In the genomic region with DNA sequence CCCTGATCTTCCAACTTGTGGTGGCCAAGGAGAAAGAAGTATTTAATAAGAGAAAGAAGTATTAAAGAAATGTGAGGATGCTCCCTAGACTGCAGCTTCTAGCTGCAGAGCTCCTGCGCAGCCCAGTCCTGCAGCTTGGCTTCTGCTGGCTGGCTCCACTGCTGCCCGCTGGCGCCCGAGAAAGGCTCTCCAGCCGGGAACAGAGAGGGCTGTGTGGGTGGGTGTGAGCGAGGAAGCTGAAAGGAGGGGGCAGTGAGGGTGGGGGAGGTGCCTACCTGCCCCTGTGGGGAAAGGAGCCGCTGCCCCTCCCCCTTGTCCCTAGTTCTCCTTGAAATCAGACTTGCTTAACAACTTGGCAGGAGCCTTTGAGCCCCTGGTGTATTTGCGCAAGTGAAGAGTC, we compare ENCODE assay signal across 12 mouse cellular contexts. TPM values are rescaled to one million over a fixed set of nuclear protein-coding genes. Genes with fewer than 3 reads are reported as not detected.
DNase-seq lines count a peak whose midpoint lies in the region; ATAC-seq and TF ChIP-seq lines count a peak whose summit lies in the region.
"Had no signal": no experiment of that assay in that cellular context is flagged by ENCODE, and none has a peak within 500 bp of the region (broad histone marks: within the 10 kb centered on the region; RNA-seq: fewer than 3 reads in every experiment).

A gene (minus strand): TSS at position 181 of the 400 bp plus-strand sequence.

- 0 out of 2 replicates have a peak, but pooled peaks have one; percentile 50 for ATAC-seq in neural tube, embryonic 11.5 days (ENCODE audit: insufficient read depth, low FRiP score, low TSS enrichment)
- peak; percentile 65; the same call in 1 of the 2 replicates for ATAC-seq in hindbrain, embryonic 14.5 days (ENCODE audit: low FRiP score)
- peak; percentile 75; the same call in 1 of the 2 replicates for ATAC-seq in midbrain, embryonic 13.5 days
- no peak for ATAC-seq in monocyte, adult 5-6 weeks (replicated peaks; ENCODE audit: insufficient number of reproducible peaks, low FRiP score, low TSS enrichment, poor library complexity, severe bottlenecking)

- TF ChIP-seq CTCF in kidney, adult 2 months (conservative IDR thresholded peaks at IDR 0.05; ENCODE audit: insufficient read depth, insufficient read length, low read depth, low read length) = no peak

- H3K4me1 ChIP-seq in neural tube, embryonic 11.5 days (ENCODE audit: control insufficient read depth, insufficient read depth, low read length) = no peaks in the 10 kb centered on the region
- peaks cover 7% of the 10 kb centered on the region; the same call in 1 of the 2 replicates for H3K4me1 ChIP-seq in hindbrain, embryonic 14.5 days (replicated peaks; ENCODE audit: control insufficient read depth, insufficient read depth, low read length)
- peaks cover 9% of the 10 kb centered on the region; the same call in 1 of the 2 replicates for H3K4me1 ChIP-seq in midbrain, embryonic 13.5 days (replicated peaks)
- H3K4me1 ChIP-seq in kidney, adult 2 months (ENCODE audit: control insufficient read depth, insufficient read depth, low read length) = no peaks in the 10 kb centered on the region
- H3K4me1 ChIP-seq: lung, embryonic 15.5 days had no signal

- no peaks in the 10 kb centered on the region for H3K9me3 ChIP-seq in neural tube, embryonic 11.5 days (ENCODE audit: control insufficient read depth, low read length)
- no peaks in the 10 kb centered on the region for H3K9me3 ChIP-seq in hindbrain, embryonic 14.5 days (ENCODE audit: control insufficient read depth, low read length)
- H3K9me3 ChIP-seq in midbrain, embryonic 13.5 days = no peaks in the 10 kb centered on the region
- H3K9me3 ChIP-seq: lung, embryonic 15.5 days had no signal

- no peak for DNase-seq in neural tube, embryonic 11.5 days (ENCODE audit: low spot score)
- DNase-seq in neural tube, embryonic 10.5 days (ENCODE audit: extremely low spot score, low spot score) = no peak
- DNase-seq in hindbrain, embryonic 14.5 days (ENCODE audit: low spot score) = no peak
- DNase-seq in ovary, postnatal 14 days (ENCODE audit: low spot score) = no peak
- DNase-seq in kidney, adult 2 months = no peak
- DNase-seq in spleen, adult 12 weeks (ENCODE audit: low spot score) = no peak
- DNase-seq: heart, postnatal 14 days; thymus, adult 2 months had no signal

- no peaks in the 10 kb centered on the region for H3K36me3 ChIP-seq in neural tube, embryonic 11.5 days (ENCODE audit: control insufficient read depth, insufficient read depth, low read length)
- no peaks in the 10 kb centered on the region for H3K36me3 ChIP-seq in hindbrain, embryonic 14.5 days (replicated peaks; ENCODE audit: control insufficient read depth, insufficient read depth)
- no peaks in the 10 kb centered on the region for H3K36me3 ChIP-seq in midbrain, embryonic 13.5 days
- no peaks in the 10 kb centered on the region for H3K36me3 ChIP-seq in kidney, adult 2 months (ENCODE audit: control insufficient read depth, insufficient read depth, low read length)
- H3K36me3 ChIP-seq: G1E; lung, embryonic 15.5 days had no signal

- H3K4me2 ChIP-seq in neural tube, embryonic 11.5 days (ENCODE audit: low read depth) = no peak within 1 kb of the TSS
- H3K4me2 ChIP-seq in hindbrain, embryonic 14.5 days (replicated peaks) = peak within 1 kb of the TSS; percentile 49
- H3K4me2 ChIP-seq in midbrain, embryonic 13.5 days (replicated peaks) = peak within 1 kb of the TSS; percentile 45
- H3K4me2 ChIP-seq: lung, embryonic 15.5 days had no signal

- no peak within 1 kb of the TSS for H3K4me3 ChIP-seq in neural tube, embryonic 11.5 days (ENCODE audit: low read depth, low read length)
- H3K4me3 ChIP-seq in hindbrain, embryonic 14.5 days (replicated peaks; ENCODE audit: low read length) = peak within 1 kb of the TSS; percentile 19
- peak within 1 kb of the TSS; percentile 23 for H3K4me3 ChIP-seq in midbrain, embryonic 13.5 days (replicated peaks)
- no peak within 1 kb of the TSS for H3K4me3 ChIP-seq in kidney, adult 2 months (ENCODE audit: insufficient read depth, low read depth, low read length)
- H3K4me3 ChIP-seq: lung, embryonic 15.5 days had no signal

- no peak within 1 kb of the TSS for H3K9ac ChIP-seq in neural tube, embryonic 11.5 days (ENCODE audit: low read length)
- H3K9ac ChIP-seq in hindbrain, embryonic 14.5 days = no peak within 1 kb of the TSS
- H3K9ac ChIP-seq in midbrain, embryonic 13.5 days (replicated peaks) = no peak within 1 kb of the TSS
- H3K9ac ChIP-seq: lung, embryonic 15.5 days had no signal

- H3K27me3 ChIP-seq in neural tube, embryonic 11.5 days (ENCODE audit: control insufficient read depth, insufficient read depth, low read length) = peaks cover 10% of the 10 kb centered on the region
- H3K27me3 ChIP-seq in hindbrain, embryonic 14.5 days (ENCODE audit: control insufficient read depth, insufficient read depth, low read length) = peaks cover 26% of the 10 kb centered on the region
- H3K27me3 ChIP-seq in midbrain, embryonic 13.5 days = peaks cover 31% of the 10 kb centered on the region
- no peaks in the 10 kb centered on the region; the same call in 1 of the 2 replicates for H3K27me3 ChIP-seq in kidney, adult 2 months (replicated peaks; ENCODE audit: control insufficient read depth, insufficient read depth, low read length)

- H3K27ac ChIP-seq in neural tube, embryonic 11.5 days (ENCODE audit: low read depth, low read length) = no peak within 1 kb of the TSS
- no peak within 1 kb of the TSS for H3K27ac ChIP-seq in hindbrain, embryonic 14.5 days
- no peak within 1 kb of the TSS for H3K27ac ChIP-seq in midbrain, embryonic 13.5 days
- H3K27ac ChIP-seq in kidney, adult 2 months (ENCODE audit: insufficient read depth, low read depth, low read length) = no peak within 1 kb of the TSS
- H3K27ac ChIP-seq: lung, embryonic 15.5 days had no signal

- WGBS in neural tube, embryonic 11.5 days = 2% methylated on average over 8 of the region's 8 CpGs
- WGBS in hindbrain, embryonic 14.5 days = 2% methylated on average over 8 of the region's 8 CpGs
- WGBS in midbrain, embryonic 13.5 days = 2% methylated on average over 8 of the region's 8 CpGs
- WGBS in kidney, adult 2 months = 3% methylated on average over 8 of the region's 8 CpGs

- TF ChIP-seq POLR2A in kidney, adult 2 months (IDR thresholded peaks at IDR 0.05; ENCODE audit: low read depth, low read length) = no peak

RNA-seq across cellular contexts. Expression of the gene that starts here (rescaled TPM):
- polyA plus RNA-seq in neural tube, embryonic 11.5 days (2014; fragmentation: Nextera tagmentation; extraction: Ambion mirVana) = not detected in 2 replicates
- 0.88 and 1.2 TPM in 2 replicates for polyA plus RNA-seq in hindbrain, embryonic 14.5 days (2014; fragmentation: Nextera tagmentation; extraction: Ambion mirVana)
- polyA plus RNA-seq in midbrain, embryonic 13.5 days (2015; fragmentation: Nextera tagmentation; extraction: Ambion mirVana) = 0.04 TPM in 1 of 2 replicates, not detected in the other
- total RNA-seq in monocyte, adult 5-6 weeks (2017) = not detected in 3 replicates
- polyA plus RNA-seq in kidney, adult 2 months (2012; rRNA removed) = not detected in 2 replicates
- total RNA-seq: heart, postnatal 14 days had no signal
- polyA plus RNA-seq: G1E; lung, embryonic 15.5 days; thymus, adult 2 months had no signal

Comparison
In these comparisons a context has a peak if more than half of its experiments do, and no peak if none do; other contexts are left out.
1. Peak in ATAC-seq in neural tube, embryonic 11.5 days; RNA of the gene not detected or under 1 TPM.
2. Peak in ATAC-seq, H3K4me3 ChIP-seq and H3K4me2 ChIP-seq in midbrain, embryonic 13.5 days; RNA of the gene not detected or under 1 TPM.